Mouse (Mus musculus) small intestine, adult 2 months (tissue): ENCODE results near the gene Mpl. TPM values are rescaled to one million over a fixed set of nuclear protein-coding genes. Genes with fewer than 3 reads are reported as not detected.

Experiments
- H3K27ac ChIP-seq: fragments of 200-500 bp; 2 replicates; pipeline ENCODE4 v1.5.1; 2012; ENCODE audit warnings: low read depth, low read length, control low read depth, inconsistent platforms; ENCODE audit not compliant: insufficient read depth
- H3K27me3 ChIP-seq: fragments of 200-500 bp; 2 replicates; pipeline ENCODE4 v1.6.1; 2012; ENCODE audit warnings: mild to moderate bottlenecking, moderate library complexity, low read length, inconsistent platforms; ENCODE audit not compliant: control insufficient read depth, insufficient read depth
- H3K36me3 ChIP-seq: fragments of 200-500 bp; 2 replicates; pipeline ENCODE4 v1.6.1; 2012; ENCODE audit warnings: mild to moderate bottlenecking, low read length, control low read depth, inconsistent platforms; ENCODE audit not compliant: control insufficient read depth, insufficient read depth
- H3K4me1 ChIP-seq: fragments of 200-500 bp; 2 replicates; pipeline ENCODE4 v1.6.1; 2012; ENCODE audit warnings: low read length, inconsistent platforms, mixed read lengths; ENCODE audit not compliant: control insufficient read depth, insufficient read depth, insufficient read length
- H3K4me3 ChIP-seq: fragments of 200-500 bp; 2 replicates; pipeline ENCODE4 v1.5.1; 2012; ENCODE audit warnings: low read depth, mild to moderate bottlenecking, control low read depth, inconsistent platforms, low read length, moderate library complexity
- CTCF ChIP-seq: fragments of 200-500 bp; IDR thresholded peaks from 2 replicates; pipeline ENCODE4 v1.5.1; 2012; ENCODE audit warnings: low read depth, mild to moderate bottlenecking, control low read depth, inconsistent platforms, low read length, moderate library complexity, mixed read lengths; ENCODE audit not compliant: insufficient replicate concordance, insufficient read length; ENCODE audit errors: extremely low read depth
- POLR2A ChIP-seq: fragments of 200-500 bp; IDR thresholded peaks from 2 replicates; pipeline ENCODE4 v1.6.1; 2012; ENCODE audit warnings: low read depth, mild to moderate bottlenecking, control low read depth, inconsistent platforms, low read length, moderate library complexity
- WGBS: fragments of 180-500 bp; shearing (Covaris S2); methylation state at CpG from one replicate; pipeline ENCODE4 v1.1.7; 2018; 5-methylcytosine and 5-hydroxymethylcytosine counted together
- polyA plus RNA-seq: library from polyadenylated mRNA; depleted of rRNA; stranded (reverse); fragments of >200 nt; gene quantifications from 2 replicates; pipeline ENCODE4 v1.2.3, GENCODE M21; 2012

Gene Mpl
- polyA plus RNA-seq, 1 experiment: 0.08 TPM

DNA sequence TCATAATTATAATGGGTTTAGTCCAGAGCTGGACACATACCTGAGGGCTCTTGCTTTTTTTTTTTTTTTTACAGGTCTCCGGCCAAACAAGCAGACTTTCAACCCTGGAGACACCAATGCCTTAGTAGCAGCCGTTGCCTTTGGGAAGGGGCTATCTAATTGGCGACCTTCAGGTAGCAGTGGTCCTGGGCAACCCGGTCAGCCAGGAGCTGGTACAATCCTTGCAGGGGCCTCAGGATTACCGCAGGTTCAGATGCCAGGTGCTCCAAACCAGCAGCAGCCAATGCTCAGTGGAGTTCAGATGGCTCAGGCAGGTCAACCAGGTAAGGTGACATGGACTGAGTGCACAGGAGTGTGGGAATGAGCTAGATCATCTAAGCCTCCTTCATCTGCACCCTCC lies 43.8 kb downstream of the Mpl start:
- no peak overlapping the region for H3K4me3 ChIP-seq
- TF ChIP-seq CTCF (no peak), POLR2A (no peak)
- 96% methylated on average over 5 of the region's 5 CpGs for WGBS
- H3K36me3 ChIP-seq: peaks cover 52% of the 10 kb centered on the region
- no peak overlapping the region for H3K27ac ChIP-seq
- no peaks in the 10 kb centered on the region for H3K27me3 ChIP-seq
- H3K4me1 ChIP-seq: peaks cover 5% of the 10 kb centered on the region; the same call in 1 of the 2 replicates

DNA sequence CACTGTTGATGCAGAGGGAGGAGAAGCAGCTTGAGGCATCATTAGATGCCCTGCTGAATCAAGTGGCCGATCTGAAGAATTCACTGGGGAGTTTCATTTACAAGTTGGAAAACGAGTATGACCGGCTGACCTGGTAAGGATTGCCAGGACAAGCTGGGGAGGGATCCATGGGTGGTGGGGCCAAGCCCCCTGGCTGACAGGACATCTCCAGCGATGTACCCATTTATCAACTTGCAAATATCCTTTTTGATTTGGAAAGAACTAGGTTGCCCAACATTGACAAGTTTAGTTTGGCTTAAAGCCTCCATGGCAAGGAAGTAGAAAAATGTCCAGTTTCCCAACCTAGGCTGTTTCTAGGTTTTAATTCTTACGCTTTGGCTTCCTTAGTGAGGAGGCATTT lies 46.4 kb downstream of the Mpl start:
- Histone ChIP-seq H3K27ac (no peak overlapping the region), H3K4me1 (peaks cover 8% of the 10 kb centered on the region; the same call in 1 of the 2 replicates), H3K27me3 (no peaks in the 10 kb centered on the region), H3K4me3 (no peak overlapping the region), H3K36me3 (peaks cover 37% of the 10 kb centered on the region)
- TF ChIP-seq CTCF (no peak), POLR2A (no peak)
- 90% methylated on average over 5 of the region's 5 CpGs for WGBS

DNA sequence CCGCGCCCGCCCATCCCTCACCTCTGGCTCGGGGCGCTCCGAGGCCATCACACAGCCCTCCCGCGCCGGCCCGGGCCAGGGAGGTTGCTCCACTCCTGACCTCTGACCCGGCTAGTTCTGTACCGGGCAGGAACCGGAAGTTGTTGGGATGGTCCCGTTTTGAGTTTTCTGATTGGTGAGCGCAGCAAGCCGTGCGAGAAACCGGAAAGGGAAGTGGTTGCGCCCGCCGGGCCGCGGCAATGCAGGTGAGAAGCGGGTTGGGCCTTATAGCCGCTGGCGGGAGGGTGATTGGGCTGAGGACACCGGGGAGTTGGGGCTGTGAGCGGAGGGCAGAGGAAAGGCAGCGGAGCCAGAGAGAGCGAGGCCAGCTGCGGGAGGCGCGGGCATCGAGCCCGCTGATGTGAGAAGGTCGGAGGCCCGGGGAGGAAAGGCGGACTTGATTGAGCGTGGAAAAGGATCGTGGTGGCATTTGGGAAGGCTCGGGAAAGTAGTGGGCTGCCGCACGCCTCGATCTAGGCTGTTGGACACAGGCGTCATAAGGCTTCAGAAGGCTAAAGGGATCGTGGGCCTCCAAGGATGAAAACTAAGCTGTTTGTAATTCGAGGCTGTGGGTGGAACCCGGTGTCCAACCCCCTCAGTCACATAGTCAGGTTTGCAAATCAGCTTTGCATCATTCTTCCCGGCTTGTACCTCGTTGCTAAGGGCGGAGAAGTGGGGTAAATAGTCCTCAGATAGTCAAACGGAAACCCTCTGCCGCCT lies 48.0 kb downstream of the Mpl start, which contains the start of the genes Szt2 and Med8:
Gene Szt2 (minus strand): TSS at position 132 of the 759 bp plus-strand sequence.
Gene Med8 (plus strand): TSS at position 196 of the 759 bp plus-strand sequence.
- H3K36me3 ChIP-seq: peaks cover 29% of the 10 kb centered on the region
- TF ChIP-seq POLR2A: peak; percentile 71; the same call in 1 of the 2 replicates
- no peak for TF ChIP-seq CTCF
- WGBS: under 1% methylated on average over 53 of the region's 53 CpGs
- H3K27me3 ChIP-seq: no peaks in the 10 kb centered on the region
- peak within 1 kb of the TSS; percentile 98 for H3K4me3 ChIP-seq
- peaks cover 8% of the 10 kb centered on the region; the same call in 1 of the 2 replicates for H3K4me1 ChIP-seq
- H3K27ac ChIP-seq: peak within 1 kb of the TSS; percentile 72

DNA sequence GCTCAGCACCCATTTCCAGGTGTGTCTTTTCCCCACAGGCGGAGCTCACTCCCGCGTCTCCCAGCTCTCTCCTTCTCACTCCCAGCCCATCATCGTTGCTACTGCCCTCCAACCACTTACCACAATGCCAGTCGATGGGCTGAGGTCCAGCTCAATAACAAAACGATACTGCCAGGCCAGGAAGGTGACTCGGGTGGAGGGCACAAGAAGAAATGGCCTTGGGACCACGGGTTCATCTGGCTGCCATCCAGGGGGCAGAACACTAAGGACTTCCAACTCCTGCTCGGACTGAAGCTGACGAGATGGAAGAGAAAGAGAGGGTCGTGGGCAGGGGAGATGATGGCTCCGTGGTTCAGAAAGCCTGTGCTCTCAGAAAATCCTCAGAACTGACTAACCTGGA lies 54.6 kb downstream of the Mpl start:
- no peak for TF ChIP-seq POLR2A
- TF ChIP-seq CTCF: no peak
- no peak overlapping the region for H3K4me3 ChIP-seq
- WGBS: 89% methylated on average over 12 of the region's 12 CpGs
- H3K4me1 ChIP-seq: no peaks in the 10 kb centered on the region
- no peak overlapping the region for H3K27ac ChIP-seq
- H3K27me3 ChIP-seq: no peaks in the 10 kb centered on the region
- peaks cover 54% of the 10 kb centered on the region for H3K36me3 ChIP-seq

DNA sequence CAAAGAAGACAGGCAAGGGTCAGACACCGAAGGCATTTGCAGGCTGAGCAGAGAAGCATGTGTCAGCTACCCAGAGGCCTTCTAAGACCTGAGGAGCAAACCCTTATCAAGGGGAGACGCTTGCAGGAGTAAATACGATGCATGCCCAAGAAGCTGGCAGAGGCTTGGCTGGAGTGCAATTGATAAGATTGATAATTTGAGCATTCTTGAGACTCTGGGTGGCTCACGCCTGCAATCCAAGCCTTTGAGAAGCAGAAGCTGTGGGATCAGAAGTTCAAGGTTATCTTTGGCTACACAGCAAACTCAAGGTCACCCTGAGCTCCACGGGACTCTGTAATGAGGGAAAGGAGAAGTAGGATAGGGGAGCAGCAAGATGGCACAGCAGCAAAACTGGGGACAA lies 55.4 kb downstream of the Mpl start:
- H3K27ac ChIP-seq: no peak overlapping the region

DNA sequence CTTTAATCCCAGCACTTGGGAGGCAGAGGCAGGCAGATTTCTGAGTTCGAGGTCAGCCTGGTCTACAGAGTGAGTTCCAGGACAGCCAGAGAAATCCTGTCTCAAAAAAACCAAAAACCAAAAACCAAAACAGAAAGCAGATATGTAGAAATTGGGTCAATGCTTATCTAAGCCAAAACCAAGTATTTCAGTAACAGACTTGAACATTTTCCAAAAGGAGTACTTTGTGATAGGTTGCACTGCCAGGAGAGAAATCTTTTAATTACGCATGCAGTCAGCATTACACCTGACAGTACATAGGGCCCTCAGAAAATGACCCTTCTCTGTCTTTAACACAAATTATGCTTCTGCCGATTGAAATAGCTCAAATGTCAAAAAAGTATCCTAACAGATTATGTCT lies 55.9 kb downstream of the Mpl start:
- Histone ChIP-seq H3K27ac (no peak overlapping the region), H3K4me3 (no peak overlapping the region), H3K4me1 (no peaks in the 10 kb centered on the region), H3K36me3 (peaks cover 64% of the 10 kb centered on the region), H3K27me3 (no peaks in the 10 kb centered on the region)
- TF ChIP-seq CTCF: no peak
- WGBS: 91% methylated on average over 3 of the region's 3 CpGs

More for the DNA sequence above, 55.4 kb downstream of the Mpl start:
- H3K36me3 ChIP-seq: peaks cover 61% of the 10 kb centered on the region
- no peaks in the 10 kb centered on the region for H3K27me3 ChIP-seq
- TF ChIP-seq POLR2A: no peak
- no peak for TF ChIP-seq CTCF
- no peaks in the 10 kb centered on the region for H3K4me1 ChIP-seq
- no peak overlapping the region for H3K4me3 ChIP-seq
- WGBS: 83% methylated on average over 5 of the region's 5 CpGs

DNA sequence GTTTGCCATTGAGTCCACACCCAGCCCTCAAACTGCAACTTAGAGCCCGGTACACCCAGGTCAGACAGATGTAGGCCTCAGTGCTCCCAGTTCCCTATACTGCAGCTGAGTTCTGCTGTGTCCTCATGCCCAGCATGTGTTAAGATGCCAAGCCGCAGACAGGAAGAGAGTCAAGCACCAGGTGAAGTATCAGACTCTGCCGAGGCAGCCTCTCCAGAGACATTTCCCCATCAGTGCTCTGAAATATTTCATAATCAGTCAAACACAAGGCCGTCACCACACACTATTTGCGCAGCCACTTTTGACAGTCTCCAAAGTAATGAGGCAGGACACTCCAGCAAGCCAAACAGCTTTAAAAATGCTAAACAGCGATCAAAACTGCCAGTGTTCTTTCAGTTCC lies 58.9 kb downstream of the Mpl start:
- WGBS: 92% methylated on average over 6 of the region's 6 CpGs

More for the DNA sequence above, 58.9 kb downstream of the Mpl start:
- Histone ChIP-seq H3K27me3 (no peaks in the 10 kb centered on the region), H3K4me3 (no peak overlapping the region), H3K27ac (no peak overlapping the region), H3K4me1 (no peaks in the 10 kb centered on the region), H3K36me3 (peaks cover 74% of the 10 kb centered on the region)
- TF ChIP-seq CTCF (no peak), POLR2A (no peak)
